Mouse (Mus musculus): ENCODE data around the gene Sorl1.

Gene Sorl1

GRCm38 (mm10) chr9:41958282-41958681 lies 165.8 kb downstream of the Sorl1 start:
- peaks cover 12% of the 10 kb centered on the region for H3K4me1 ChIP-seq (replicated peaks; ENCODE audit: low read depth, low read length)
- H3K27me3 ChIP-seq (ENCODE audit: insufficient read depth, low read length): peaks cover 3% of the 10 kb centered on the region; the same call in 1 of the 2 replicates
- H3K9me3 ChIP-seq (ENCODE audit: low read length): no peaks in the 10 kb centered on the region
- H3K4me3 ChIP-seq (replicated peaks; ENCODE audit: low read length): no peak overlapping the region
- TF ChIP-seq POU5F1 (IDR thresholded peaks at IDR 0.05; ENCODE audit: borderline replicate concordance, low read length) (no peak), NANOG (IDR thresholded peaks at IDR 0.05; ENCODE audit: borderline replicate concordance, low read length) (no peak), CTCF (conservative IDR thresholded peaks at IDR 0.05; ENCODE audit: low read length) (no peak)
- H3K36me3 ChIP-seq (ENCODE audit: insufficient read depth, low read length): no peaks in the 10 kb centered on the region

GRCm38 (mm10) chr9:41953486-41953885 lies 170.6 kb downstream of the Sorl1 start:
- no peak overlapping the region for H3K4me3 ChIP-seq (replicated peaks; ENCODE audit: low read length)
- no peaks in the 10 kb centered on the region for H3K36me3 ChIP-seq (ENCODE audit: insufficient read depth, low read length)
- H3K4me1 ChIP-seq (replicated peaks; ENCODE audit: low read depth, low read length): peaks cover 32% of the 10 kb centered on the region
- TF ChIP-seq NANOG (IDR thresholded peaks at IDR 0.05; ENCODE audit: borderline replicate concordance, low read length): no peak
- TF ChIP-seq CTCF (conservative IDR thresholded peaks at IDR 0.05; ENCODE audit: low read length): peak; percentile 42
- no peak for TF ChIP-seq POU5F1 (IDR thresholded peaks at IDR 0.05; ENCODE audit: borderline replicate concordance, low read length)
- H3K9me3 ChIP-seq (ENCODE audit: low read length): no peaks in the 10 kb centered on the region
- peaks cover 29% of the 10 kb centered on the region for H3K27me3 ChIP-seq (ENCODE audit: insufficient read depth, low read length)

GRCm38 (mm10) chr9:41952650-41953204 lies 171.4 kb downstream of the Sorl1 start:
- no peak overlapping the region for H3K4me3 ChIP-seq (replicated peaks; ENCODE audit: low read length)
- H3K27me3 ChIP-seq (ENCODE audit: insufficient read depth, low read length): peaks cover 29% of the 10 kb centered on the region
- peaks cover 32% of the 10 kb centered on the region for H3K4me1 ChIP-seq (replicated peaks; ENCODE audit: low read depth, low read length)
- no peak for TF ChIP-seq CTCF (conservative IDR thresholded peaks at IDR 0.05; ENCODE audit: low read length)
- TF ChIP-seq NANOG (IDR thresholded peaks at IDR 0.05; ENCODE audit: borderline replicate concordance, low read length): no peak
- no peak for TF ChIP-seq POU5F1 (IDR thresholded peaks at IDR 0.05; ENCODE audit: borderline replicate concordance, low read length)
- H3K9me3 ChIP-seq (ENCODE audit: low read length): no peaks in the 10 kb centered on the region
- H3K36me3 ChIP-seq (ENCODE audit: insufficient read depth, low read length): no peaks in the 10 kb centered on the region

GRCm38 (mm10) chr9:41951472-41952129 lies 172.5 kb downstream of the Sorl1 start:
- peaks cover 32% of the 10 kb centered on the region for H3K4me1 ChIP-seq (replicated peaks; ENCODE audit: low read depth, low read length)
- TF ChIP-seq POU5F1 (IDR thresholded peaks at IDR 0.05; ENCODE audit: borderline replicate concordance, low read length) (no peak), CTCF (conservative IDR thresholded peaks at IDR 0.05; ENCODE audit: low read length) (no peak), NANOG (IDR thresholded peaks at IDR 0.05; ENCODE audit: borderline replicate concordance, low read length) (no peak)

GRCm38 (mm10) chr9:41950991-41951451 lies 173.1 kb downstream of the Sorl1 start:
- Histone ChIP-seq H3K36me3 (ENCODE audit: insufficient read depth, low read length) (no peaks in the 10 kb centered on the region), H3K4me3 (replicated peaks; ENCODE audit: low read length) (peak overlapping the region; percentile 70), H3K9me3 (ENCODE audit: low read length) (no peaks in the 10 kb centered on the region), H3K27me3 (ENCODE audit: insufficient read depth, low read length) (peaks cover 26% of the 10 kb centered on the region), H3K4me1 (replicated peaks; ENCODE audit: low read depth, low read length) (peaks cover 32% of the 10 kb centered on the region)
- TF ChIP-seq NANOG (IDR thresholded peaks at IDR 0.05; ENCODE audit: borderline replicate concordance, low read length): no peak
- peak; percentile 80 for TF ChIP-seq CTCF (conservative IDR thresholded peaks at IDR 0.05; ENCODE audit: low read length)

More at GRCm38 (mm10) chr9:41951472-41952129, 172.5 kb downstream of the Sorl1 start:
- Histone ChIP-seq H3K9me3 (ENCODE audit: low read length) (no peaks in the 10 kb centered on the region), H3K4me3 (replicated peaks; ENCODE audit: low read length) (peak overlapping the region; percentile 70), H3K36me3 (ENCODE audit: insufficient read depth, low read length) (no peaks in the 10 kb centered on the region), H3K27me3 (ENCODE audit: insufficient read depth, low read length) (peaks cover 26% of the 10 kb centered on the region)

GRCm38 (mm10) chr9:41950109-41950990 lies 173.7 kb downstream of the Sorl1 start:
- H3K4me1 ChIP-seq (replicated peaks; ENCODE audit: low read depth, low read length): peaks cover 32% of the 10 kb centered on the region
- H3K36me3 ChIP-seq (ENCODE audit: insufficient read depth, low read length): no peaks in the 10 kb centered on the region
- no peaks in the 10 kb centered on the region for H3K9me3 ChIP-seq (ENCODE audit: low read length)
- no peak for TF ChIP-seq NANOG (IDR thresholded peaks at IDR 0.05; ENCODE audit: borderline replicate concordance, low read length)
- TF ChIP-seq CTCF (conservative IDR thresholded peaks at IDR 0.05; ENCODE audit: low read length): no peak
- TF ChIP-seq POU5F1 (IDR thresholded peaks at IDR 0.05; ENCODE audit: borderline replicate concordance, low read length): no peak
- peaks cover 26% of the 10 kb centered on the region for H3K27me3 ChIP-seq (ENCODE audit: insufficient read depth, low read length)
- peak overlapping the region; percentile 70 for H3K4me3 ChIP-seq (replicated peaks; ENCODE audit: low read length)

- TF ChIP-seq CTCF (conservative IDR thresholded peaks at IDR 0.05; ENCODE audit: low read length) (no peak), NANOG (IDR thresholded peaks at IDR 0.05; ENCODE audit: borderline replicate concordance, low read length) (no peak), POU5F1 (IDR thresholded peaks at IDR 0.05; ENCODE audit: borderline replicate concordance, low read length) (no peak)
- Histone ChIP-seq H3K4me3 (replicated peaks; ENCODE audit: low read length) (no peak overlapping the region), H3K27me3 (ENCODE audit: insufficient read depth, low read length) (peaks cover 26% of the 10 kb centered on the region), H3K9me3 (ENCODE audit: low read length) (no peaks in the 10 kb centered on the region), H3K4me1 (replicated peaks; ENCODE audit: low read depth, low read length) (peaks cover 32% of the 10 kb centered on the region), H3K36me3 (ENCODE audit: insufficient read depth, low read length) (no peaks in the 10 kb centered on the region)
These were observed 174.6 kb downstream of the Sorl1 start for GRCm38 (mm10) chr9:41949476-41949875.

- H3K27me3 ChIP-seq (ENCODE audit: insufficient read depth, low read length): peaks cover 26% of the 10 kb centered on the region
- H3K9me3 ChIP-seq (ENCODE audit: low read length): no peaks in the 10 kb centered on the region
- no peaks in the 10 kb centered on the region for H3K36me3 ChIP-seq (ENCODE audit: insufficient read depth, low read length)
- no peak for TF ChIP-seq NANOG (IDR thresholded peaks at IDR 0.05; ENCODE audit: borderline replicate concordance, low read length)
- peaks cover 11% of the 10 kb centered on the region for H3K4me1 ChIP-seq (replicated peaks; ENCODE audit: low read depth, low read length)
- H3K4me3 ChIP-seq (replicated peaks; ENCODE audit: low read length): no peak overlapping the region
These were observed 179.1 kb downstream of the Sorl1 start for GRCm38 (mm10) chr9:41944964-41945363.
